Mouse (Mus musculus) MEL (cell line): ENCODE data around the gene 9130409I23Rik.

ENCODE experiments used
- BHLHE40 ChIP-seq: IDR thresholded peaks from 2 replicates; pipeline ENCODE4 v1.6.1; 2012; ENCODE audit warnings: low read depth, mild to moderate bottlenecking, inconsistent platforms, low read length, improper control_type of control experiment, borderline replicate concordance
- CTCF ChIP-seq, 3 experiments: IDR thresholded peaks in 2 of 3; conservative IDR thresholded peaks in 1 of 3; 2 replicates each; pipeline ENCODE4 v1.5.1; 2011 to 2012; ENCODE audit warnings: low read length in 3 of 3, low read depth in 2 of 3, mild to moderate bottlenecking in 2 of 3, improper control_type of control experiment in 1 of 3, inconsistent platforms in 1 of 3, mixed read lengths in 1 of 3, moderate library complexity in 1 of 3; ENCODE audit not compliant: control insufficient read depth in 1 of 3, insufficient read depth in 1 of 3, poor library complexity in 1 of 3, severe bottlenecking in 1 of 3
- GATA1 ChIP-seq: IDR thresholded peaks from 2 replicates; pipeline ENCODE4 v1.6.1; 2011; ENCODE audit warnings: low read depth, low read length, improper control_type of control experiment
- POLR2A ChIP-seq, 2 experiments: IDR thresholded peaks; 2 replicates each; pipeline ENCODE4 v1.6.1; 2011 to 2012; ENCODE audit warnings: low read length in 2 of 2, mild to moderate bottlenecking in 2 of 2, control low read depth in 1 of 2, improper control_type of control experiment in 1 of 2, low read depth in 1 of 2, moderate library complexity in 1 of 2; ENCODE audit not compliant: control insufficient read depth in 1 of 2, insufficient read depth in 1 of 2, poor library complexity in 1 of 2
- SMC3 ChIP-seq: IDR thresholded peaks from 2 replicates; pipeline ENCODE4 v1.6.1; 2011; ENCODE audit warnings: low read depth, low read length, improper control_type of control experiment

- TF ChIP-seq BHLHE40: no peak
- TF ChIP-seq SMC3: no peak
- no peak for TF ChIP-seq GATA1
- TF ChIP-seq POLR2A (IDR thresholded peaks at IDR 0.05; ENCODE audit: control insufficient read depth in 1 of 2, insufficient read depth in 1 of 2, low read depth in 1 of 2, low read length in 2 of 2, poor library complexity in 1 of 2): no peak
- no peak for TF ChIP-seq CTCF (IDR thresholded peaks at IDR 0.05 in 2 of 3, conservative IDR thresholded peaks at IDR 0.05 in 1 of 3; ENCODE audit: control insufficient read depth in 1 of 3, insufficient read depth in 1 of 3, low read depth in 2 of 3, low read length in 3 of 3, poor library complexity in 1 of 3, severe bottlenecking in 1 of 3)
These were observed 36.1 kb upstream of the 9130409I23Rik start for GRCm38 (mm10) chr1:181014731-181015500.
